In the genomic region with DNA sequence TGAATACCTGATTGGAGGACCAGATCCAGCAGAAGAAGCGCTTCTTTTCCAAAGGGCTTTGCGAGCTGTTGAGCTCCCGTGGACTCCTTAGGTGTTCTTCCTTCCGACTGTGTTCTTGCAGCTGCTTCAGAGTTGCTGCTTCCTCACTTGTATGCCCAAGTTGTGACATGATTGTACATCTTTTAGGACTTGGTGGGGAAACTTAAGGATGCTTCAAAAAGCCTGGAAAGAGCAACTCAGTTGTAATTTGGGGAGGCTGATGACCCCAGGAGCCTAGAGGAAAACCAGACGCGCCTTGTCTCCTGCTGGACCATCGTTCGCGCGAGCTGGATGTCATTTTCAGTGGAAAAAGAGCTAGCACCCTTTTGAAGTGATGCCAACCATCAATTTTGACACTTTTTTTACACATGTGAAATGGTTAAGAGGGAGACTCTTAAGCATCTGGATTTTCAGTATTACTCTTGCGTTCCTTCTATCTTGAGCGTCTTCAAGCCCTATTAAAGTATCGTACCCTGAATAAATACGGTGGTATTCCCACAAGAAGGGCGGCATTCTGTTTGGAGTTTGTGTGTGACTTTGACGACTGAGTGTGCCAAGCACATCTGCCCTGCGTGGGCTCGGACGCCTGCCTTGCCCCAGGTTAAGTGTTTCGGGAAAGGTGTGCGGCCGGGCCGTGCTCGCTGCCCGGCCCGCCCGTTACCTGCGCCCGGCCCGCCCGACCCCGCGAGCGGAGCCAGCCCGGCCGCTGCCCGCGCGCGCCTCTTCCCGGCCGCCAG, we compare ENCODE assay signal across 8 mouse cellular contexts. TPM values are rescaled to one million over a fixed set of nuclear protein-coding genes. Genes with fewer than 3 reads are reported as not detected.
DNase-seq lines count a peak whose midpoint lies in the region; ATAC-seq and TF ChIP-seq lines count a peak whose summit lies in the region.

No protein-coding gene starts in this region.

- TF ChIP-seq EP300 in lung, postnatal 0 days (IDR thresholded peaks at IDR 0.05), result no peak

- no peak for TF ChIP-seq CTCF in E14TG2a.4 (conservative IDR thresholded peaks at IDR 0.05; ENCODE audit: low read length)
- TF ChIP-seq CTCF in lung, postnatal 0 days (IDR thresholded peaks at IDR 0.05), result no peak

- peak overlapping the region; percentile 91 for H3K9ac ChIP-seq in forebrain, embryonic 14.5 days (ENCODE audit: low read length)
- peak overlapping the region; percentile 81 for H3K9ac ChIP-seq in lung, postnatal 0 days (replicated peaks; ENCODE audit: low read depth)

- H3K36me3 ChIP-seq in heart, embryonic 10.5 days, result no peaks in the 10 kb centered on the region
- H3K36me3 ChIP-seq in E14TG2a.4 (ENCODE audit: insufficient read depth, low read length), result no peaks in the 10 kb centered on the region
- no peaks in the 10 kb centered on the region; the same call in 1 of the 2 replicates for H3K36me3 ChIP-seq in forebrain, embryonic 14.5 days (ENCODE audit: control insufficient read depth, insufficient read depth, low read length)
- H3K36me3 ChIP-seq in lung, postnatal 0 days (ENCODE audit: insufficient read depth, low read length), result no peaks in the 10 kb centered on the region

- 4% methylated on average over 42 of the region's 42 CpGs for WGBS in heart, embryonic 10.5 days
- WGBS in forebrain, embryonic 14.5 days, result 7% methylated on average over 40 of the region's 42 CpGs
- WGBS in lung, postnatal 0 days, result 25% methylated on average over 33 of the region's 42 CpGs

- no peak for ATAC-seq in forebrain, embryonic 14.5 days
- ATAC-seq in lung, postnatal 0 days, result no peak

- intact Hi-C loops in heart, postnatal 36 days (cut with DNase I), result loop anchor here (2.0 to 10.0 kb wide), 7 partner anchors 17 to 979 kb away; a partner anchor contains a TSS

- H3K27ac ChIP-seq in heart, embryonic 10.5 days, result peak overlapping the region; percentile 96
- peak overlapping the region; percentile 97 for H3K27ac ChIP-seq in forebrain, embryonic 14.5 days (ENCODE audit: low read depth, low read length)
- peak overlapping the region; percentile 95 for H3K27ac ChIP-seq in lung, postnatal 0 days (ENCODE audit: low read length)

- no peaks in the 10 kb centered on the region for H3K9me3 ChIP-seq in heart, embryonic 10.5 days
- no peaks in the 10 kb centered on the region for H3K9me3 ChIP-seq in E14TG2a.4 (ENCODE audit: low read length)
- H3K9me3 ChIP-seq in forebrain, embryonic 14.5 days (replicated peaks; ENCODE audit: control insufficient read depth, low read length), result no peaks in the 10 kb centered on the region
- no peaks in the 10 kb centered on the region for H3K9me3 ChIP-seq in lung, postnatal 0 days (ENCODE audit: low read length)

- peaks cover 54% of the 10 kb centered on the region for H3K27me3 ChIP-seq in heart, embryonic 10.5 days (ENCODE audit: insufficient read depth, poor library complexity, severe bottlenecking)
- H3K27me3 ChIP-seq in E14TG2a.4 (ENCODE audit: insufficient read depth, low read length), result peaks cover 63% of the 10 kb centered on the region
- H3K27me3 ChIP-seq in forebrain, embryonic 14.5 days (replicated peaks; ENCODE audit: control insufficient read depth, insufficient read depth, low read length), result peaks cover 21% of the 10 kb centered on the region
- H3K27me3 ChIP-seq in lung, postnatal 0 days (replicated peaks; ENCODE audit: insufficient read depth, low read length), result peaks cover 8% of the 10 kb centered on the region; the same call in 1 of the 2 replicates

- DNase-seq in heart, embryonic 10.5 days (ENCODE audit: low spot score), result no peak
- DNase-seq in heart, postnatal 36 days, result no peak
- no peak for DNase-seq in forebrain, embryonic 14.5 days (ENCODE audit: low spot score)
- DNase-seq in lung, postnatal 0 days (ENCODE audit: low spot score), result peak; percentile 38
- no peak for DNase-seq in spleen, adult 12 weeks (ENCODE audit: low spot score)
- DNase-seq in left cerebral cortex, adult 11 months (ENCODE audit: low spot score), result no peak
- no peak for DNase-seq in adrenal gland, adult 18-20 months (ENCODE audit: low spot score in 2 of 2)

- peaks cover 13% of the 10 kb centered on the region for H3K4me1 ChIP-seq in heart, embryonic 10.5 days
- peaks cover 34% of the 10 kb centered on the region for H3K4me1 ChIP-seq in E14TG2a.4 (replicated peaks; ENCODE audit: low read depth, low read length)
- peaks cover 15% of the 10 kb centered on the region for H3K4me1 ChIP-seq in forebrain, embryonic 14.5 days (ENCODE audit: control insufficient read depth, insufficient read depth, low read length)
- H3K4me1 ChIP-seq in lung, postnatal 0 days (ENCODE audit: insufficient read depth, low read depth, low read length), result peaks cover 4% of the 10 kb centered on the region; the same call in 1 of the 2 replicates

- H3K4me3 ChIP-seq in heart, embryonic 10.5 days, result peak overlapping the region; percentile 85
- H3K4me3 ChIP-seq in E14TG2a.4 (replicated peaks; ENCODE audit: low read length), result peak overlapping the region; percentile 73
- H3K4me3 ChIP-seq in forebrain, embryonic 14.5 days (ENCODE audit: low read depth, low read length), result peak overlapping the region; percentile 84
- H3K4me3 ChIP-seq in lung, postnatal 0 days (ENCODE audit: low read depth, low read length), result peak overlapping the region; percentile 87

- peak overlapping the region; percentile 81 for H3K4me2 ChIP-seq in forebrain, embryonic 14.5 days (ENCODE audit: low read length)
- peak overlapping the region; percentile 92 for H3K4me2 ChIP-seq in lung, postnatal 0 days (replicated peaks; ENCODE audit: low read depth, low read length)

RNA-seq across cellular contexts. Expression of a gene that starts 0.9 kb away (rescaled TPM):
- polyA plus RNA-seq in heart, embryonic 10.5 days (2016; fragmentation: Nextera tagmentation; extraction: Ambion mirVana), result 10.0 and 16.0 TPM in 2 replicates
- total RNA-seq in heart, postnatal 36 days (2021), result 10 to 100 TPM; 60.5 to 62.0 TPM
- 45.8 and 48.9 TPM in 2 replicates for polyA plus RNA-seq in forebrain, embryonic 14.5 days (2014; fragmentation: Nextera tagmentation; extraction: Ambion mirVana)
- 13.2 and 15.2 TPM in 2 replicates for polyA plus RNA-seq in lung, postnatal 0 days (2015; fragmentation: Nextera tagmentation; extraction: Ambion mirVana)
- total RNA-seq in adrenal gland, adult 18-20 months (2021), result 10 to 100 TPM; 63.8 to 81.4 TPM

RNA-seq across cellular contexts. Expression of a gene that starts 3.7 kb away (rescaled TPM):
- polyA plus RNA-seq in heart, embryonic 10.5 days (2016; fragmentation: Nextera tagmentation; extraction: Ambion mirVana), result 106 and 113 TPM in 2 replicates
- 100 to 1,000 TPM; 103 to 104 TPM for total RNA-seq in heart, postnatal 36 days (2021)
- polyA plus RNA-seq in forebrain, embryonic 14.5 days (2014; fragmentation: Nextera tagmentation; extraction: Ambion mirVana), result 291 TPM in 2 replicates
- polyA plus RNA-seq in lung, postnatal 0 days (2015; fragmentation: Nextera tagmentation; extraction: Ambion mirVana), result 175 and 184 TPM in 2 replicates
- 100 to 1,000 TPM; 105 to 112 TPM for total RNA-seq in adrenal gland, adult 18-20 months (2021)

RNA-seq across cellular contexts. Expression of a gene that starts 18.0 kb away (rescaled TPM):
- polyA plus RNA-seq in heart, embryonic 10.5 days (2016; fragmentation: Nextera tagmentation; extraction: Ambion mirVana), result not detected in 2 replicates
- total RNA-seq in heart, postnatal 36 days (2021), result under 1 TPM in 1 of 2 experiments, not detected in 1; 0.47 TPM
- polyA plus RNA-seq in forebrain, embryonic 14.5 days (2014; fragmentation: Nextera tagmentation; extraction: Ambion mirVana), result 0.09 and 0.18 TPM in 2 replicates
- 0.07 and 0.42 TPM in 2 replicates for polyA plus RNA-seq in lung, postnatal 0 days (2015; fragmentation: Nextera tagmentation; extraction: Ambion mirVana)
- under 1 TPM; 0.51 to 0.66 TPM for total RNA-seq in adrenal gland, adult 18-20 months (2021)
